Mouse (Mus musculus) liver, embryonic 15.5 days (tissue): ENCODE data around the gene Ube2g1. TPM values are rescaled to one million over a fixed set of nuclear protein-coding genes. Genes with fewer than 3 reads are reported as not detected.

Experiments
- ATAC-seq: fragments of 200-750 bp; cut with Nextera tagmentation; 2 replicates; pipeline ENCODE4 v1.8.0; 2017; ENCODE audit warnings: moderate number of reproducible peaks, mild to moderate bottlenecking, moderate library complexity; ENCODE audit not compliant: insufficient read depth
- H3K27ac ChIP-seq: fragments of 300-500 bp; sonication (generic); replicated peaks from 2 replicates; pipeline ENCODE4 v1.5.1; 2015; ENCODE audit warnings: mild to moderate bottlenecking, inconsistent platforms
- H3K27me3 ChIP-seq: fragments of 300-500 bp; sonication (generic); 2 replicates; pipeline ENCODE4 v1.6.1; 2015; ENCODE audit warnings: mild to moderate bottlenecking, inconsistent platforms
- H3K36me3 ChIP-seq: fragments of 300-500 bp; sonication (generic); replicated peaks from 2 replicates; pipeline ENCODE4 v1.6.1; 2015; ENCODE audit warnings: moderate library complexity, mild to moderate bottlenecking, inconsistent platforms
- H3K4me1 ChIP-seq: fragments of 300-500 bp; sonication (generic); replicated peaks from 2 replicates; pipeline ENCODE4 v1.6.1; 2015; ENCODE audit warnings: inconsistent platforms
- H3K4me2 ChIP-seq: fragments of 300-500 bp; sonication (generic); 2 replicates; pipeline ENCODE4 v1.6.1; 2015; ENCODE audit warnings: moderate library complexity, mild to moderate bottlenecking, inconsistent platforms
- H3K4me3 ChIP-seq: fragments of 300-500 bp; sonication (generic); replicated peaks from 2 replicates; pipeline ENCODE4 v1.5.1; 2015; ENCODE audit warnings: mild to moderate bottlenecking, inconsistent platforms
- H3K9ac ChIP-seq: fragments of 300-500 bp; sonication (generic); 2 replicates; pipeline ENCODE4 v1.6.1; 2015; ENCODE audit warnings: moderate library complexity, mild to moderate bottlenecking, inconsistent platforms
- H3K9me3 ChIP-seq: fragments of 300-500 bp; sonication (generic); replicated peaks from 2 replicates; pipeline ENCODE4 v1.6.1; 2016; ENCODE audit warnings: inconsistent platforms
- whole genome bisulfite sequencing: fragments of 180-500 bp; shearing (Covaris S2); methylation state at CpG from one replicate; pipeline ENCODE4 v1.1.7; 2015; ENCODE audit warnings: mixed read lengths; ENCODE audit not compliant: insufficient replicate concordance; 5-methylcytosine and 5-hydroxymethylcytosine counted together
- polyA plus RNA-seq: library from polyadenylated mRNA; unstranded; fragments of >200 nt; fragmentation: Nextera tagmentation; extraction: Ambion mirVana; gene quantifications from 2 replicates; pipeline ENCODE4 v1.2.1, GENCODE M21; 2015

Gene Ube2g1
- polyA plus RNA-seq, 1 experiment from 2014 or later = 21.7 TPM

- Histone ChIP-seq H3K27ac (no peak overlapping the region), H3K27me3 (peaks cover 26% of the 10 kb centered on the region), H3K9me3 (no peaks in the 10 kb centered on the region), H3K9ac (no peak overlapping the region), H3K4me3 (peak overlapping the region; percentile 37), H3K4me2 (peak overlapping the region; percentile 65), H3K4me1 (peaks cover 12% of the 10 kb centered on the region; the same call in 1 of the 2 replicates), H3K36me3 (no peaks in the 10 kb centered on the region)
- no peak for ATAC-seq
- 5% methylated on average over 24 of the region's 24 CpGs for WGBS
These were observed 30.4 kb upstream of the Ube2g1 start for GRCm38 (mm10) chr11:72576466-72577351.

GRCm38 (mm10) chr11:72578471-72578870 is 28.6 kb upstream of the Ube2g1 start:
- Histone ChIP-seq H3K4me1 (peaks cover 17% of the 10 kb centered on the region), H3K9me3 (no peaks in the 10 kb centered on the region), H3K36me3 (no peaks in the 10 kb centered on the region), H3K4me2 (no peak overlapping the region), H3K27me3 (peaks cover 26% of the 10 kb centered on the region), H3K9ac (no peak overlapping the region), H3K27ac (no peak overlapping the region), H3K4me3 (no peak overlapping the region)
- ATAC-seq = no peak
- 65% methylated on average over 4 of the region's 4 CpGs for WGBS

GRCm38 (mm10) chr11:72581609-72582447 is 25.3 kb upstream of the Ube2g1 start:
- ATAC-seq = no peak
- no peak overlapping the region for H3K4me2 ChIP-seq
- no peak overlapping the region for H3K27ac ChIP-seq
- no peak overlapping the region for H3K4me3 ChIP-seq
- H3K9me3 ChIP-seq = no peaks in the 10 kb centered on the region
- H3K36me3 ChIP-seq = no peaks in the 10 kb centered on the region
- H3K4me1 ChIP-seq = peaks cover 13% of the 10 kb centered on the region
- 71% methylated on average over 8 of the region's 8 CpGs for WGBS
- H3K27me3 ChIP-seq = peaks cover 14% of the 10 kb centered on the region
- H3K9ac ChIP-seq = no peak overlapping the region

- no peaks in the 10 kb centered on the region for H3K36me3 ChIP-seq
- H3K4me2 ChIP-seq = no peak overlapping the region
- H3K4me1 ChIP-seq = peaks cover 11% of the 10 kb centered on the region
- ATAC-seq = no peak
- H3K27ac ChIP-seq = no peak overlapping the region
- H3K27me3 ChIP-seq = peaks cover 11% of the 10 kb centered on the region
- H3K4me3 ChIP-seq = no peak overlapping the region
- WGBS = 75% methylated on average over 3 of the region's 3 CpGs
- H3K9ac ChIP-seq = no peak overlapping the region
- H3K9me3 ChIP-seq = no peaks in the 10 kb centered on the region
These were observed 24.7 kb upstream of the Ube2g1 start for GRCm38 (mm10) chr11:72582448-72582705.

GRCm38 (mm10) chr11:72583092-72583491 is 24.0 kb upstream of the Ube2g1 start:
- Histone ChIP-seq H3K9ac (no peak overlapping the region), H3K4me1 (peaks cover 9% of the 10 kb centered on the region), H3K36me3 (no peaks in the 10 kb centered on the region), H3K4me2 (no peak overlapping the region), H3K9me3 (no peaks in the 10 kb centered on the region), H3K27ac (no peak overlapping the region), H3K27me3 (peaks cover 4% of the 10 kb centered on the region; the same call in 1 of the 2 replicates), H3K4me3 (no peak overlapping the region)
- WGBS = 72% methylated on average over 2 of the region's 2 CpGs
- ATAC-seq = no peak

GRCm38 (mm10) chr11:72586570-72586969 is 20.5 kb upstream of the Ube2g1 start:
- no peak for ATAC-seq
- Histone ChIP-seq H3K9me3 (no peaks in the 10 kb centered on the region), H3K4me3 (no peak overlapping the region), H3K4me1 (peaks cover 9% of the 10 kb centered on the region), H3K27me3 (no peaks in the 10 kb centered on the region), H3K36me3 (no peaks in the 10 kb centered on the region), H3K9ac (no peak overlapping the region), H3K27ac (no peak overlapping the region), H3K4me2 (no peak overlapping the region)
- 56% methylated on average over 3 of the region's 3 CpGs for WGBS

GRCm38 (mm10) chr11:72587537-72588233 is 19.4 kb upstream of the Ube2g1 start:
- H3K36me3 ChIP-seq = no peaks in the 10 kb centered on the region
- 22% methylated on average over 7 of the region's 7 CpGs for WGBS
- H3K27ac ChIP-seq = no peak overlapping the region
- no peak overlapping the region for H3K4me3 ChIP-seq
- no peak for ATAC-seq
- no peak overlapping the region for H3K4me2 ChIP-seq
- H3K27me3 ChIP-seq = no peaks in the 10 kb centered on the region
- H3K9me3 ChIP-seq = no peaks in the 10 kb centered on the region
- H3K9ac ChIP-seq = no peak overlapping the region
- H3K4me1 ChIP-seq = peaks cover 4% of the 10 kb centered on the region

GRCm38 (mm10) chr11:72595010-72595737 is 11.9 kb upstream of the Ube2g1 start:
- WGBS = 60% methylated on average over 2 of the region's 2 CpGs
- Histone ChIP-seq H3K36me3 (no peaks in the 10 kb centered on the region), H3K4me1 (no peaks in the 10 kb centered on the region), H3K9ac (no peak overlapping the region), H3K9me3 (no peaks in the 10 kb centered on the region), H3K27ac (no peak overlapping the region), H3K4me3 (no peak overlapping the region), H3K4me2 (no peak overlapping the region), H3K27me3 (no peaks in the 10 kb centered on the region)
- ATAC-seq = no peak

- Histone ChIP-seq H3K4me1 (no peaks in the 10 kb centered on the region), H3K36me3 (no peaks in the 10 kb centered on the region), H3K9ac (no peak overlapping the region), H3K4me3 (no peak overlapping the region), H3K27ac (no peak overlapping the region), H3K4me2 (no peak overlapping the region), H3K27me3 (no peaks in the 10 kb centered on the region), H3K9me3 (no peaks in the 10 kb centered on the region)
- WGBS = 74% methylated on average over 4 of the region's 4 CpGs
- no peak for ATAC-seq
These were observed 9.3 kb upstream of the Ube2g1 start for GRCm38 (mm10) chr11:72597780-72598179.

- H3K4me2 ChIP-seq = peak overlapping the region; percentile 94
- WGBS = under 1% methylated on average over 76 of the region's 79 CpGs
These were observed 487 bp downstream of the Ube2g1 start for GRCm38 (mm10) chr11:72607469-72608070.

More at GRCm38 (mm10) chr11:72607469-72608070, 487 bp downstream of the Ube2g1 start:
- H3K4me3 ChIP-seq = peak overlapping the region; percentile 86
- H3K36me3 ChIP-seq = no peaks in the 10 kb centered on the region
- H3K9ac ChIP-seq = peak overlapping the region; percentile 95
- no peaks in the 10 kb centered on the region for H3K9me3 ChIP-seq
- H3K27me3 ChIP-seq = no peaks in the 10 kb centered on the region
- peak; percentile 74 for ATAC-seq
- H3K27ac ChIP-seq = peak overlapping the region; percentile 98
- H3K4me1 ChIP-seq = peaks cover 22% of the 10 kb centered on the region
